Mouse (Mus musculus) gastrocnemius, postnatal 4 days (tissue): ENCODE measurements at regions not wholly inside any gene's neighbourhood (a gene's known extent, or its start where the extent isn't known, plus 50 kb on each side); places are given as distances from the start of the nearest gene placed in this dataset.

ENCODE experiments used
- DNase-seq, 2 experiments: peaks; one replicate each; pipeline ENCODE4 v3.0.0; 2021 to 2022; ENCODE audit warnings: low spot score in 2 of 2, mixed read lengths in 2 of 2

GRCm38 (mm10) chr19:26938911-26939310, 53.2 kb downstream of the Gm815 start:
- DNase-seq: no peak

GRCm38 (mm10) chr19:26944006-26944405, 58.3 kb downstream of the Gm815 start:
- no peak for DNase-seq

- no peak for DNase-seq
These were observed 60.9 kb downstream of the Gm815 start for GRCm38 (mm10) chr19:26946562-26946961.

- DNase-seq: no peak
These were observed 62.8 kb downstream of the Gm815 start for GRCm38 (mm10) chr19:26948479-26948878.

- DNase-seq: no peak
These were observed 63.5 kb downstream of the Gm815 start for GRCm38 (mm10) chr19:26949153-26949552.

GRCm38 (mm10) chr19:26953348-26953747, 67.7 kb downstream of the Gm815 start:
- DNase-seq: no peak

GRCm38 (mm10) chr19:26966055-26966760, 80.5 kb downstream of the Gm815 start:
- no peak for DNase-seq

GRCm38 (mm10) chr19:26973058-26973457, 87.4 kb downstream of the Gm815 start:
- no peak for DNase-seq

GRCm38 (mm10) chr19:26973773-26974548, 88.3 kb downstream of the Gm815 start:
- DNase-seq: no peak

GRCm38 (mm10) chr19:26974576-26975204, 89.0 kb downstream of the Gm815 start:
- DNase-seq: no peak

GRCm38 (mm10) chr19:26976604-26977322, 91.1 kb downstream of the Gm815 start:
- no peak for DNase-seq

- DNase-seq: no peak
These were observed 92.4 kb downstream of the Gm815 start for GRCm38 (mm10) chr19:26977887-26978639.

GRCm38 (mm10) chr19:26978640-26979007, 92.9 kb downstream of the Gm815 start:
- no peak for DNase-seq

- no peak for DNase-seq
These were observed 93.6 kb downstream of the Gm815 start for GRCm38 (mm10) chr19:26979322-26979721.

GRCm38 (mm10) chr19:26986672-26987071, 101.0 kb downstream of the Gm815 start:
- DNase-seq: no peak

- DNase-seq: no peak
These were observed 101.5 kb downstream of the Gm815 start for GRCm38 (mm10) chr19:26987197-26987596.

GRCm38 (mm10) chr19:26987909-26988456, 102.3 kb downstream of the Gm815 start:
- DNase-seq: no peak

- no peak for DNase-seq
These were observed 109.1 kb downstream of the Gm815 start for GRCm38 (mm10) chr19:26994586-26995352.

GRCm38 (mm10) chr19:26999596-26999995, 113.9 kb downstream of the Gm815 start:
- DNase-seq: no peak

- DNase-seq: no peak
These were observed 136.2 kb downstream of the Gm815 start for GRCm38 (mm10) chr19:27021930-27022329.
